Mouse (Mus musculus): ENCODE results near the gene Flcn. TPM values are rescaled to one million over a fixed set of nuclear protein-coding genes. Genes with fewer than 3 reads are reported as not detected.

Gene Flcn
- polyA plus RNA-seq, 1 experiment from 2014 or later = 37.0 TPM

- Histone ChIP-seq H3K9ac (no peak overlapping the region), H3K4me3 (no peak overlapping the region), H3K4me2 (replicated peaks) (no peak overlapping the region), H3K9me3 (no peaks in the 10 kb centered on the region), H3K27ac (no peak overlapping the region), H3K27me3 (no peaks in the 10 kb centered on the region), H3K4me1 (peaks cover 7% of the 10 kb centered on the region; the same call in 1 of the 2 replicates), H3K36me3 (peaks cover 46% of the 10 kb centered on the region)
- no peak for ATAC-seq (ENCODE audit: insufficient number of reproducible peaks, insufficient read depth, low FRiP score, low TSS enrichment)
- WGBS = 89% methylated on average over 6 of the region's 6 CpGs
Measured at GRCm38 (mm10) chr11:59815482-59816065, 5.8 kb upstream of the Flcn start.

- peaks cover 40% of the 10 kb centered on the region for H3K36me3 ChIP-seq
- H3K4me1 ChIP-seq = peaks cover 7% of the 10 kb centered on the region; the same call in 1 of the 2 replicates
- no peak overlapping the region for H3K9ac ChIP-seq
- no peaks in the 10 kb centered on the region for H3K9me3 ChIP-seq
- H3K27ac ChIP-seq = no peak overlapping the region
- 86% methylated on average over 6 of the region's 6 CpGs for WGBS
- no peaks in the 10 kb centered on the region for H3K27me3 ChIP-seq
- ATAC-seq (ENCODE audit: insufficient number of reproducible peaks, insufficient read depth, low FRiP score, low TSS enrichment) = no peak
- H3K4me2 ChIP-seq (replicated peaks) = no peak overlapping the region
- H3K4me3 ChIP-seq = no peak overlapping the region
Measured at GRCm38 (mm10) chr11:59814936-59815335, 5.1 kb upstream of the Flcn start.

GRCm38 (mm10) chr11:59814311-59814710 lies 4.5 kb upstream of the Flcn start:
- no peak for ATAC-seq (ENCODE audit: insufficient number of reproducible peaks, insufficient read depth, low FRiP score, low TSS enrichment)
- H3K36me3 ChIP-seq = peaks cover 34% of the 10 kb centered on the region
- H3K4me3 ChIP-seq = no peak overlapping the region
- H3K27ac ChIP-seq = no peak overlapping the region
- H3K27me3 ChIP-seq = no peaks in the 10 kb centered on the region
- H3K4me1 ChIP-seq = peaks cover 7% of the 10 kb centered on the region; the same call in 1 of the 2 replicates
- no peak overlapping the region for H3K9ac ChIP-seq
- no peak overlapping the region for H3K4me2 ChIP-seq (replicated peaks)
- 71% methylated on average over 1 of the region's 1 CpGs for WGBS
- H3K9me3 ChIP-seq = no peaks in the 10 kb centered on the region

- peaks cover 16% of the 10 kb centered on the region for H3K4me1 ChIP-seq
- no peak for ATAC-seq (ENCODE audit: insufficient number of reproducible peaks, insufficient read depth, low FRiP score, low TSS enrichment)
- no peaks in the 10 kb centered on the region for H3K9me3 ChIP-seq
- no peaks in the 10 kb centered on the region for H3K27me3 ChIP-seq
- no peak overlapping the region for H3K4me3 ChIP-seq
- H3K27ac ChIP-seq = no peak overlapping the region
- no peak overlapping the region for H3K4me2 ChIP-seq (replicated peaks)
- H3K9ac ChIP-seq = no peak overlapping the region
- H3K36me3 ChIP-seq = peaks cover 25% of the 10 kb centered on the region
- 55% methylated on average over 3 of the region's 3 CpGs for WGBS
Measured at GRCm38 (mm10) chr11:59813276-59813675, 3.5 kb upstream of the Flcn start.

GRCm38 (mm10) chr11:59811211-59811610 lies 1.4 kb upstream of the Flcn start:
- no peak for ATAC-seq (ENCODE audit: insufficient number of reproducible peaks, insufficient read depth, low FRiP score, low TSS enrichment)
- H3K4me1 ChIP-seq = peaks cover 18% of the 10 kb centered on the region
- H3K9me3 ChIP-seq = no peaks in the 10 kb centered on the region
- H3K4me3 ChIP-seq = no peak overlapping the region; the same call in 1 of the 2 replicates
- peak overlapping the region; percentile 15; the same call in 1 of the 2 replicates for H3K4me2 ChIP-seq (replicated peaks)
- 51% methylated on average over 4 of the region's 4 CpGs for WGBS
- peaks cover 17% of the 10 kb centered on the region for H3K36me3 ChIP-seq
- no peak overlapping the region; the same call in 1 of the 2 replicates for H3K9ac ChIP-seq
- peak overlapping the region; percentile 69 for H3K27ac ChIP-seq
- no peaks in the 10 kb centered on the region for H3K27me3 ChIP-seq

- Histone ChIP-seq H3K4me2 (replicated peaks) (peak overlapping the region; percentile 86), H3K4me3 (peak overlapping the region; percentile 85), H3K9ac (peak overlapping the region; percentile 85), H3K36me3 (peaks cover 18% of the 10 kb centered on the region), H3K4me1 (peaks cover 18% of the 10 kb centered on the region), H3K27me3 (no peaks in the 10 kb centered on the region), H3K9me3 (no peaks in the 10 kb centered on the region), H3K27ac (peak overlapping the region; percentile 97)
- 60% methylated on average over 14 of the region's 14 CpGs for WGBS
- no peak for ATAC-seq (ENCODE audit: insufficient number of reproducible peaks, insufficient read depth, low FRiP score, low TSS enrichment)
Measured at GRCm38 (mm10) chr11:59810480-59811158, 803 bp upstream of the Flcn start.

GRCm38 (mm10) chr11:59809071-59809669 lies 646 bp downstream of the Flcn start:
- H3K9me3 ChIP-seq = no peaks in the 10 kb centered on the region
- no peak for ATAC-seq (ENCODE audit: insufficient number of reproducible peaks, insufficient read depth, low FRiP score, low TSS enrichment)
- H3K36me3 ChIP-seq = peaks cover 30% of the 10 kb centered on the region
- under 1% methylated on average over 15 of the region's 15 CpGs for WGBS
- H3K4me1 ChIP-seq = peaks cover 18% of the 10 kb centered on the region
- peak overlapping the region; percentile 85 for H3K9ac ChIP-seq
- H3K27me3 ChIP-seq = no peaks in the 10 kb centered on the region
- H3K4me3 ChIP-seq = peak overlapping the region; percentile 85
- peak overlapping the region; percentile 86 for H3K4me2 ChIP-seq (replicated peaks)
- peak overlapping the region; percentile 97 for H3K27ac ChIP-seq

- Histone ChIP-seq H3K27me3 (no peaks in the 10 kb centered on the region), H3K4me3 (peak overlapping the region; percentile 85), H3K4me2 (replicated peaks) (peak overlapping the region; percentile 86), H3K36me3 (peaks cover 38% of the 10 kb centered on the region), H3K4me1 (peaks cover 18% of the 10 kb centered on the region), H3K27ac (no peak overlapping the region), H3K9ac (peak overlapping the region; percentile 85; the same call in 1 of the 2 replicates), H3K9me3 (no peaks in the 10 kb centered on the region)
- no peak for ATAC-seq (ENCODE audit: insufficient number of reproducible peaks, insufficient read depth, low FRiP score, low TSS enrichment)
- 68% methylated on average over 14 of the region's 14 CpGs for WGBS
Measured at GRCm38 (mm10) chr11:59808170-59808960, 1.5 kb downstream of the Flcn start.

- H3K36me3 ChIP-seq = peaks cover 64% of the 10 kb centered on the region
- ATAC-seq (ENCODE audit: insufficient number of reproducible peaks, insufficient read depth, low FRiP score, low TSS enrichment) = no peak
Measured at GRCm38 (mm10) chr11:59805656-59806055, 4.2 kb downstream of the Flcn start.

GRCm38 (mm10) chr11:59805256-59805655 lies 4.6 kb downstream of the Flcn start:
- 100% methylated on average over 1 of the region's 1 CpGs for WGBS
- Histone ChIP-seq H3K9ac (no peak overlapping the region), H3K4me1 (peaks cover 11% of the 10 kb centered on the region), H3K4me2 (replicated peaks) (no peak overlapping the region), H3K9me3 (no peaks in the 10 kb centered on the region), H3K27me3 (no peaks in the 10 kb centered on the region), H3K27ac (no peak overlapping the region), H3K4me3 (no peak overlapping the region), H3K36me3 (peaks cover 68% of the 10 kb centered on the region)
- no peak for ATAC-seq (ENCODE audit: insufficient number of reproducible peaks, insufficient read depth, low FRiP score, low TSS enrichment)

More at GRCm38 (mm10) chr11:59805656-59806055, 4.2 kb downstream of the Flcn start:
- Histone ChIP-seq H3K9ac (no peak overlapping the region), H3K9me3 (no peaks in the 10 kb centered on the region), H3K4me2 (replicated peaks) (no peak overlapping the region), H3K27ac (no peak overlapping the region), H3K27me3 (no peaks in the 10 kb centered on the region), H3K4me1 (peaks cover 11% of the 10 kb centered on the region), H3K4me3 (no peak overlapping the region)
- 96% methylated on average over 2 of the region's 2 CpGs for whole genome bisulfite sequencing

GRCm38 (mm10) chr11:59804409-59805110 lies 5.3 kb downstream of the Flcn start:
- Histone ChIP-seq H3K27me3 (no peaks in the 10 kb centered on the region), H3K4me3 (no peak overlapping the region), H3K4me1 (peaks cover 11% of the 10 kb centered on the region), H3K27ac (no peak overlapping the region), H3K9me3 (no peaks in the 10 kb centered on the region), H3K36me3 (peaks cover 75% of the 10 kb centered on the region), H3K9ac (no peak overlapping the region), H3K4me2 (replicated peaks) (no peak overlapping the region)
- WGBS = 89% methylated on average over 22 of the region's 22 CpGs
- no peak for ATAC-seq (ENCODE audit: insufficient number of reproducible peaks, insufficient read depth, low FRiP score, low TSS enrichment)

Measured in embryonic facial prominence, embryonic 12.5 days (tissue).